Mouse (Mus musculus) embryonic facial prominence, embryonic 14.5 days (tissue): ENCODE measurements around the gene Zfp385b. TPM values are rescaled to one million over a fixed set of nuclear protein-coding genes. Genes with fewer than 3 reads are reported as not detected.

Experiments
- ATAC-seq: fragments of 200-750 bp; cut with Nextera tagmentation; 2 replicates; pipeline ENCODE4 v1.8.0; 2017; ENCODE audit warnings: low read depth, moderate number of reproducible peaks, moderate TSS enrichment
- DNase-seq: peaks from one replicate; pipeline ENCODE4 v3.0.0-alpha.2; 2015; ENCODE audit warnings: low spot score
- H3K27ac ChIP-seq: fragments of 300-500 bp; sonication (generic); replicated peaks from 2 replicates; pipeline ENCODE4 v1.5.1; 2014; ENCODE audit warnings: low read depth, mild to moderate bottlenecking, low read length, moderate library complexity
- H3K27me3 ChIP-seq: fragments of 300-500 bp; sonication (generic); replicated peaks from 2 replicates; pipeline ENCODE4 v1.6.1; 2014; ENCODE audit warnings: low read length; ENCODE audit not compliant: control insufficient read depth, insufficient read depth
- H3K36me3 ChIP-seq: fragments of 300-500 bp; sonication (generic); 2 replicates; pipeline ENCODE4 v1.6.1; 2014; ENCODE audit warnings: low read length, mixed read lengths; ENCODE audit not compliant: control insufficient read depth, insufficient read depth
- H3K4me1 ChIP-seq: fragments of 300-500 bp; sonication (generic); 2 replicates; pipeline ENCODE4 v1.6.1; 2014; ENCODE audit warnings: antibody characterized with exemption, low read length; ENCODE audit not compliant: control insufficient read depth, insufficient read depth
- H3K4me2 ChIP-seq: fragments of 300-500 bp; sonication (generic); 2 replicates; pipeline ENCODE4 v1.6.1; 2014; ENCODE audit warnings: low read depth, mild to moderate bottlenecking, low read length, moderate library complexity, mixed read lengths
- H3K4me3 ChIP-seq: fragments of 300-500 bp; sonication (generic); 2 replicates; pipeline ENCODE4 v1.5.1; 2014; ENCODE audit warnings: low read depth, mild to moderate bottlenecking, low read length
- H3K9ac ChIP-seq: fragments of 300-500 bp; sonication (generic); 2 replicates; pipeline ENCODE4 v1.6.1; 2014; ENCODE audit warnings: low read depth, mild to moderate bottlenecking, low read length, moderate library complexity, mixed read lengths
- H3K9me3 ChIP-seq: fragments of 300-500 bp; sonication (generic); 2 replicates; pipeline ENCODE4 v1.6.1; 2016; ENCODE audit warnings: low read length; ENCODE audit not compliant: control insufficient read depth
- WGBS: fragments of 180-500 bp; shearing (Covaris S2); extraction: QIAGEN DNeasy Blood & Tissue Kit; methylation state at CpG from one replicate; pipeline ENCODE4 v1.1.7; 2014; 5-methylcytosine and 5-hydroxymethylcytosine counted together
- polyA plus RNA-seq: library from polyadenylated mRNA; unstranded; fragments of >200 nt; fragmentation: Nextera tagmentation; extraction: Ambion mirVana; gene quantifications from 2 replicates; pipeline ENCODE4 v1.2.1, GENCODE M21; 2014

The Zfp385b gene
- polyA plus RNA-seq, 1 experiment from 2014 or later: 8.9 TPM

GRCm38 (mm10) chr2:77375155-77375554 lies 444.3 kb downstream of the Zfp385b start:
- DNase-seq (no peak), ATAC-seq (no peak)
- Histone ChIP-seq H3K4me2 (no peak overlapping the region), H3K36me3 (no peaks in the 10 kb centered on the region), H3K4me3 (no peak overlapping the region), H3K9me3 (no peaks in the 10 kb centered on the region), H3K27me3 (no peaks in the 10 kb centered on the region), H3K27ac (no peak overlapping the region), H3K4me1 (no peaks in the 10 kb centered on the region), H3K9ac (no peak overlapping the region)
- WGBS: 64% methylated on average over 8 of the region's 8 CpGs

GRCm38 (mm10) chr2:77369174-77369573 lies 450.3 kb downstream of the Zfp385b start:
- Histone ChIP-seq H3K27ac (no peak overlapping the region), H3K9ac (no peak overlapping the region), H3K27me3 (no peaks in the 10 kb centered on the region), H3K4me1 (no peaks in the 10 kb centered on the region), H3K36me3 (no peaks in the 10 kb centered on the region), H3K4me2 (no peak overlapping the region), H3K4me3 (no peak overlapping the region), H3K9me3 (no peaks in the 10 kb centered on the region)
- WGBS: 62% methylated on average over 4 of the region's 4 CpGs
- DNase-seq (no peak), ATAC-seq (no peak)

Other genes starting within 250 kb of the Zfp385b start
- 26.6 and 28.9 TPM in 2 replicates for gene Cwc22, start 126.7 kb upstream of the Zfp385b start, polyA plus RNA-seq